Mouse (Mus musculus): ENCODE data around the gene Ska2. TPM values are rescaled to one million over a fixed set of nuclear protein-coding genes. Genes with fewer than 3 reads are reported as not detected.

Ska2 gene
- total RNA-seq, 2 experiments from 2014 or later: 2.6 to 5.5 TPM

DNA sequence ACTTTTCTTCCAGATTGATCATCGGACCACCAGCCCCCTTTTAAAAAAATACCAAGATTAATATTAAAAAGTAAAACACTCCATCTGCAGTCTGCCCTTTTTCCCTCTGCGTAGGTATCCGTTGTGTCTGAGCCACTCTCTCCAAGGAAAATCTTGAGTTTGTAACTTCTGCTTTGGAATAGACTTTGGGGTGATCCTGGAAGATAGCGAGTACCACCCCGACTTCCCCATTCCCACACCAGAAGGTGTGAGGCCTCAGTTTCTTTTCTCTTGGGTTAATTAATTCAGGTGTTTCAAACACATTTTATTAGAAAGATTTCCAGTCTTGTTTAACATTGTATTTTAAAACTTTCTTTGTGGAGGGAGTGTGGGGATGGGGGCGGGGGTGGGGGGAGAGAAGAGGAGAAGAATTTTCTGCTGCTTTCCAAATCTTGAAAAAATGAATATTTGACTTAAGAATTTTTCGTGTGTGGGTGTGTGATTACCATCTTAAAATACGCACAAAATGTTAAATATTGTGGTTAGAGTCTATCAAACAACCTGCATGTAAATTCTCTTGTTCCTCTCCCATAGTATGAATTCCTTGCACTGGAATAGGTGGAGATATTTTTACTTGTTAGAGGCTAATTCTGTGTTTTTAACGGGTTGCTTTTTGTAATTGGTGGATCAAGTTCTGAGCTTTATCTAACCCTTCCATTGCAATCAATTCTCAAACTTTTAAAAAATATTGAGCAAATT, 1.3 kb downstream of the Ska2 start:
- H3K4me3 ChIP-seq: peak overlapping the region; percentile 78
- no peak for TF ChIP-seq CTCF (IDR thresholded peaks at IDR 0.05)
- intact Hi-C loops (cut with DNase I): no loop called here
- DNase-seq: no peak
- H3K27ac ChIP-seq: peak overlapping the region; percentile 87; the same call in 1 of the 2 replicates

- no peak overlapping the region for H3K4me3 ChIP-seq
- intact Hi-C loops (cut with DNase I): loop anchor here (10.0 kb wide), 1 partner anchor 293 kb away; no protein-coding TSS in a partner anchor
- DNase-seq: no peak
- TF ChIP-seq CTCF (IDR thresholded peaks at IDR 0.05): no peak
- H3K27ac ChIP-seq: no peak overlapping the region
Observed at GRCm38 (mm10) chr11:87121864-87122263, 12.8 kb downstream of the Ska2 start.

DNA sequence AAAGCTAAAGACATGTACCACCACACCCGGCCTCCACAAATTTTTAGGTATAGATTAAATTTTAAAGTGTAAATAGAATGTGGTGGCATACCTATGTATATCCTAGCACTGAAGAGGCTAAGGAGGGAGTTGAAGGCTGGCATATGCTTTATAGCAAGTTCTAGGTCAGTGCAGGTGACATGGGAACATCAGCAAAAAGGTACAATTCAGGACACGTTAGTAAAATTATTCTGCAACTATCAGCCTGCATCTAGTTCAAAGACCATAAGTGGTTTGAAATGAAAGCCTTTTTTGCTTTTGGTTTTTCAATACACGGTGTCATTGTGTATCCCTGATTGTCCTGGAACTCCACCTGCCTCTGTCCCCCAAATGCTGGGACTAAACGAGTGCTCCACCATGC, 16.5 kb downstream of the Ska2 start:
- Histone ChIP-seq H3K27ac (no peak overlapping the region), H3K4me3 (no peak overlapping the region)
- TF ChIP-seq CTCF (IDR thresholded peaks at IDR 0.05): no peak
- intact Hi-C loops (cut with DNase I): loop anchor here (10.0 kb wide), 1 partner anchor 289 kb away; no protein-coding TSS in a partner anchor
- no peak for DNase-seq

- no peak for TF ChIP-seq CTCF (IDR thresholded peaks at IDR 0.05)
- H3K4me3 ChIP-seq: peak overlapping the region; percentile 100
- no peak for DNase-seq
- H3K27ac ChIP-seq: peak overlapping the region; percentile 89
- intact Hi-C loops (cut with DNase I): loop anchor here (10.0 kb wide), 1 partner anchor 288 kb away; no protein-coding TSS in a partner anchor
Observed at GRCm38 (mm10) chr11:87126281-87126823, 17.3 kb downstream of the Ska2 start.

DNA sequence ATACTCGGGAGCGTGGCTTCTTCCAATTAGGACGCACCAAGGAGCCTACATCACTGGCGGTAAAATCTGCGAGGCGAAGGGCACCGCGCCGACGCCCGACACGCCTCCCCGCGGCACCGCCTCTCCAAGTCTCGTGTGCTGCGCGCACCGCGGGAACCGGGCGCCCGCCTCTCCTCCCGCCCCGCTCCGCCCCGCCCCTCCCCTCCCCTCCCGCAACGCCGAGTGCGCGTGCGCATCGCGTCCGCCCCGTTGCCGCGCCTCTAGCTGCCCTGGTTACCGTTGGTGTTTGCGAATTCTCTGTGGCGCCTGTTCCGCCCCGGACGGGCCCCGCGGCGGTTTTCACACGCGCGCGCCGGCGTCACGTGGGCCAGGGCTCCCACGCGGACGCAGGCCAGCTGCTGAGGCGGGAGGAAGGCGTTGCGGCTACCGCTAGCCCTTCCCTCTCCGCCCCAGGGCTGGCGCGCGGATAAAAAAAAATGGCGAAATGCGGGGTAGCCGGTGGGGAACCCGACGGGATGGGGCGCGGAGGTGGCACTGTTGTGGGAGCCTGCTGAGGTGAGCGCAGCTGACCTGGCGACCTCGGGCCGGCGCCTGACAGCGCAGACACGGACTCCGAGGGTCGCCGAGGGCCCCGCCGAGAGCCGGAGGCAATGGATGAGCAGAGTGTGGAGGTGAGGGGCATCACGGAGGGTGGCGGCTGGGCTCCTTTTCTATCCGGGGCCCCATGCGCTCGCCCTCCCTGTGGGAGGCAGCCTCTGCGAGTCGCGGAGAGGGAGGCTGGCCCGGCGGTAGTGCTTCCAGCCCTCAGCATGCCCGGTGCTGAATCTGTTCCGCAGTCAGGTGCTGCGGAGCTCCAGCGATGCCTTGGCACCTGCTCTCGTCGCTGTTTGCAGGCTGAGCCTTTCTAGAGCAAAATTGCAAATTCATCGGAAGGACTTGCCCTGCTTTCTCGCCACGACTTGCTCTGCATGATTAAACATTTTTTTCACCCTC, 18.1 kb downstream of the Ska2 start, which contains the start of gene Trim37:
TSS of gene Trim37 (plus strand) at position 254 of the 993 bp plus-strand sequence.
- Histone ChIP-seq H3K27ac (peak within 1 kb of the TSS; percentile 89), H3K4me3 (peak within 1 kb of the TSS; percentile 100)
- intact Hi-C loops (cut with DNase I): loop anchor here (10.0 kb wide), 1 partner anchor 288 kb away; no protein-coding TSS in a partner anchor
- peak; percentile 92 for DNase-seq
- no peak; the same call in 1 of the 2 replicates for TF ChIP-seq CTCF (IDR thresholded peaks at IDR 0.05)

- TF ChIP-seq CTCF (IDR thresholded peaks at IDR 0.05): no peak
- H3K4me3 ChIP-seq: no peak overlapping the region
- no peak overlapping the region for H3K27ac ChIP-seq
- peak; percentile 32 for DNase-seq
- intact Hi-C loops (cut with DNase I): no loop called here
Observed at GRCm38 (mm10) chr11:87136233-87136632, 27.2 kb downstream of the Ska2 start.

DNA sequence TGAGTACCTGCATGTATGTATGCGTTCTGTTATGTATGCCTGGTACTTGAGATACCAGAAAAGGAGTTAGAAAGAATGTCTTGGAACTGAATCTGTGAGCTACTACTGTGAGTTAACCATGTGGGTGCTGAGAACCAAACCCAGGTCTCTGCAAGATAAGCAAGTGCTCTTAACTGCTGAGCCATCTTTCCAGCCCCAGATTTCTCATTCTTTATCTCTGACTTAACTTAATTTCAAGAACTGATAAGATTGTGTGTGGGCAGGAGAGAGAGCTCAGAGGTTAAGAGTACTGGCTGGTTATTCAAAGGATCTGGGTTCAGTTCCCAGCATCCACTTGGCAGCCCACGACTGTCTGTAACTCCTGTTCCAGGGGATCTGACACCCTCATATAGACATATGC, 49.0 kb downstream of the Ska2 start:
- intact Hi-C loops (cut with DNase I): no loop called here

DNA sequence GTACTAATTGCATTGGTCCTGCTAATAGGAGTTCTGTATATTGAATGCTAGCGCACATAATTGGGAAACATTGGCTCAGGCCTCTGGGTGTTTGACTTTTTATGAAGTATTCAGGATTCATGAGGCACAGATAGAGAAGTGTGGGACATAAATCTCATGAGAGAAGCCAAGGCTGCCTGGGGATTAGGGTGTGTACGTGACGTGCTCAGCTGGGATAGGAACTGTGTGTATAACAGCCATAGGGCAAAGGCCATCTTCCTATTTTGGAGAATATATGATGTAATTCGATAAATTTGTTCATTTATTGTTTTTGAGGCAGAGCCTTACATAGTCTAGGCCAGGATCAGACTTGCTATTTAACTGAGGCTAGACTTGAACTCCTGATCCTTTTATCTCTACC, 53.7 kb downstream of the Ska2 start:
- Histone ChIP-seq H3K27ac (no peak overlapping the region), H3K4me3 (no peak overlapping the region)
- no peak for DNase-seq
- TF ChIP-seq CTCF (IDR thresholded peaks at IDR 0.05): no peak
- intact Hi-C loops (cut with DNase I): no loop called here

More for the DNA sequence above, 49.0 kb downstream of the Ska2 start:
- TF ChIP-seq CTCF (IDR thresholded peaks at IDR 0.05): no peak
- Histone ChIP-seq H3K4me3 (no peak overlapping the region), H3K27ac (no peak overlapping the region)
- no peak for DNase-seq

DNA sequence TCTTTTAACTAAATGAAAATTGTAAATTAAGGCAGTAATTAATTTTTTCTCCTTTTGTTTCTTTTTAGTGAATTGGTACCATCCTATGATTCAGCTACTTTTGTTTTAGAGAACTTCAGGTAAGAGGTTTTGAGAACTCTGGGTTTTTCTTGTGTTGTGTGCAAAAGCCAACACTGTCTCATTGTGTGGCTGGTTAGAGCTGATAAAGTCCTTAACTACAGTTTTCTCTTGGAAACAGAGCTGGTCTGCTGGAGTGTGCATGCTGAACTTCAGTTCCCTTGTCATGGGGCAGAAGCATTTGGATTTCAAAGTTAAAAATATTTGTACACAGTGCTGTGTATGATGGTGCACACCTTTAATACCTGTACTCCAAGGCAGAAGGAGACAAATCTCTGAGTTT, 54.7 kb downstream of the Ska2 start:
- Histone ChIP-seq H3K4me3 (no peak overlapping the region), H3K27ac (no peak overlapping the region)
- TF ChIP-seq CTCF (IDR thresholded peaks at IDR 0.05): no peak
- no peak for DNase-seq
- intact Hi-C loops (cut with DNase I): no loop called here

DNA sequence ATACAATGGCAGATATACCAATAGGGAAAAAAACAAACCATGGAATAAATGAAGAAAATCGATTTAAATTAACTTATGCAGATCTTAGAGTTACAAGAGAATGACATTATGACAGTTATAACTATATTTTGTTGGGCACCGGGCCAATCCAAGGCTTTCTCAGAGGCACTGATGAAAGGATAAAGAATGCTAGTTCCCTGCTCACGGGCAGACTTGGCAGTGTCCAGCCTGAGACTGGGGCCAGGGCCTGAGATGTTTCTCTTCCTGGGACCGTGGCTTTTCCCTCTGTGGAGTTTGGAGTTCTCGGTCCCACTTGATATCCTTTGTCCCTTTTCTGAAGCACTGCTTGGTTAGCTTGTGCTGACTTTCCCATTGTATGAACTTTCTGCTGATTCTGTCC, 64.6 kb downstream of the Ska2 start:
- TF ChIP-seq CTCF (IDR thresholded peaks at IDR 0.05): no peak
- H3K27ac ChIP-seq: no peak overlapping the region
- no peak for DNase-seq
- no peak overlapping the region for H3K4me3 ChIP-seq
- intact Hi-C loops (cut with DNase I): no loop called here

Small RNAs within 50 kb of the gene (microRNA-seq; reads per million reads assigned to microRNA genes)
- 30.3 reads per million, percentile 23 among the genes with 10 or more reads in this experiment for gene Mir301

Other genes with a start within 250 kb of the Ska2 start
- 10 to 100 TPM in 1 of 2 experiments, 1 to 10 TPM in 1; 4.5 to 11.6 TPM for gene Ypel2, start 115.5 kb upstream of the Ska2 start, total RNA-seq (2021)
- 1 to 10 TPM; 3.3 to 4.2 TPM for gene Gdpd1, start 35.2 kb upstream of the Ska2 start, total RNA-seq (2021)
- 1 to 10 TPM; 7.6 to 8.9 TPM for gene Smg8, start 22.5 kb upstream of the Ska2 start, total RNA-seq (2021)
- under 1 TPM; 0.10 to 0.22 TPM for gene Prr11, start 526 bp upstream of the Ska2 start, total RNA-seq (2021)
- 1 to 10 TPM; 3.3 to 3.6 TPM for gene Trim37, start 17.8 kb downstream of the Ska2 start, total RNA-seq (2021)
- under 1 TPM; 0.36 to 0.50 TPM for gene Ppm1e, start 249.8 kb downstream of the Ska2 start, total RNA-seq (2021)

Measured in gastrocnemius, adult 2 months (tissue).